Mouse (Mus musculus) embryonic fibroblast, embryonic 13.5 days (primary cell): ENCODE measurements around the gene Eif4e3.

Experiments used
- CTCF ChIP-seq: IDR thresholded peaks from 2 replicates; pipeline ENCODE4 v1.5.1; 2011; ENCODE audit warnings: mild to moderate bottlenecking, control low read depth, low read length, moderate library complexity, borderline replicate concordance; ENCODE audit not compliant: insufficient read depth
- POLR2A ChIP-seq: IDR thresholded peaks from 2 replicates; pipeline ENCODE4 v1.6.1; 2011; ENCODE audit warnings: low read depth, mild to moderate bottlenecking, control low read depth, low read length, moderate library complexity

GRCm38 (mm10) chr6:99713256-99713655, 46.7 kb upstream of the Eif4e3 start:
- TF ChIP-seq POLR2A: no peak
- TF ChIP-seq CTCF: no peak
